Mouse (Mus musculus): ENCODE measurements at regions not wholly inside any gene's neighbourhood (a gene's known extent, or its start where the extent isn't known, plus 50 kb on each side); places are given as distances from the start of the nearest gene placed in this dataset.

- 43% methylated on average over 6 of the region's 6 CpGs for WGBS
- no peaks in the 10 kb centered on the region for H3K36me3 ChIP-seq
- H3K4me2 ChIP-seq = no peak overlapping the region
- peaks cover 29% of the 10 kb centered on the region for H3K4me1 ChIP-seq (replicated peaks)
- H3K27me3 ChIP-seq = no peaks in the 10 kb centered on the region
- peak overlapping the region; percentile 56 for H3K27ac ChIP-seq
- no peak; the same call in 1 of the 2 replicates for ATAC-seq (ENCODE audit: insufficient number of reproducible peaks, insufficient read depth, low FRiP score, low TSS enrichment, low read depth)
- H3K9ac ChIP-seq (replicated peaks) = no peak overlapping the region
- no peak overlapping the region for H3K4me3 ChIP-seq (replicated peaks)
- no peaks in the 10 kb centered on the region for H3K9me3 ChIP-seq
Observed at GRCm38 (mm10) chr11:24361998-24362687, 284.3 kb downstream of the Bcl11a start.

DNA sequence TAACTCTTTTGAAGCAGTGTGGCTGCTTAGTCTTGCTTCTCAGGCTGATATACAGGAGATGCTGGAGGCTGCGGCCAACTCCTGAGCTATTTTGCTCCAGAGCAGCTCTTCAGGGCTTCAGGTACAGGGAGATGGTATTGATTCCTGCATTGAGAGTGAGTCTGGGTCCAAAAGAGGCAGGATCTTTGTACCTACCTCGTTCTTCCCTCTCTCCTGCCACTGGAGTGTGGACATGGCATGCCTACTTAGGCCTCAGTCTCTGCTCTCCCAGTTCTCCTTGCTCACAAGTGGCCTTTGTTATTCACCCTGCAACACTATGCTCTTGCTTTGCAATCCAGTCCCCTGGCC lies 284.8 kb downstream of the Bcl11a start:
- Histone ChIP-seq H3K27me3 (no peaks in the 10 kb centered on the region), H3K27ac (peak overlapping the region; percentile 56; the same call in 1 of the 2 replicates), H3K4me2 (no peak overlapping the region), H3K9ac (replicated peaks) (no peak overlapping the region), H3K9me3 (no peaks in the 10 kb centered on the region), H3K36me3 (no peaks in the 10 kb centered on the region), H3K4me1 (replicated peaks) (peaks cover 29% of the 10 kb centered on the region), H3K4me3 (replicated peaks) (no peak overlapping the region)
- ATAC-seq (ENCODE audit: insufficient number of reproducible peaks, insufficient read depth, low FRiP score, low TSS enrichment, low read depth) = no peak
- WGBS = 50% methylated on average over 2 of the region's 2 CpGs

GRCm38 (mm10) chr11:24363418-24364364 lies 285.8 kb downstream of the Bcl11a start:
- peak overlapping the region; percentile 41; the same call in 1 of the 2 replicates for H3K27ac ChIP-seq
- peak; percentile 60 for ATAC-seq (ENCODE audit: insufficient number of reproducible peaks, insufficient read depth, low FRiP score, low TSS enrichment, low read depth)
- no peak overlapping the region for H3K9ac ChIP-seq (replicated peaks)

GRCm38 (mm10) chr11:24370198-24370860 lies 292.5 kb downstream of the Bcl11a start:
- ATAC-seq (ENCODE audit: insufficient number of reproducible peaks, insufficient read depth, low FRiP score, low TSS enrichment, low read depth) = peak; percentile 84; the same call in 1 of the 2 replicates
- no peaks in the 10 kb centered on the region for H3K9me3 ChIP-seq
- H3K27ac ChIP-seq = peak overlapping the region; percentile 77
- H3K27me3 ChIP-seq = peaks cover 3% of the 10 kb centered on the region; the same call in 1 of the 2 replicates
- H3K4me1 ChIP-seq (replicated peaks) = peaks cover 37% of the 10 kb centered on the region
- 0 out of 2 replicates have a peak overlapping the region, but pooled peaks have one; percentile 13 for H3K4me3 ChIP-seq (replicated peaks)
- H3K9ac ChIP-seq (replicated peaks) = 0 out of 2 replicates have a peak overlapping the region, but pooled peaks have one; percentile 12
- WGBS = 6% methylated on average over 15 of the region's 15 CpGs
- peak overlapping the region; percentile 41 for H3K4me2 ChIP-seq
- H3K36me3 ChIP-seq = no peaks in the 10 kb centered on the region

More at GRCm38 (mm10) chr11:24363418-24364364, 285.8 kb downstream of the Bcl11a start:
- Histone ChIP-seq H3K4me1 (replicated peaks) (peaks cover 29% of the 10 kb centered on the region), H3K9me3 (no peaks in the 10 kb centered on the region), H3K4me3 (replicated peaks) (no peak overlapping the region), H3K4me2 (no peak overlapping the region), H3K36me3 (no peaks in the 10 kb centered on the region), H3K27me3 (no peaks in the 10 kb centered on the region)
- WGBS = 40% methylated on average over 9 of the region's 9 CpGs

GRCm38 (mm10) chr11:24370861-24371686 lies 293.2 kb downstream of the Bcl11a start:
- Histone ChIP-seq H3K27me3 (peaks cover 3% of the 10 kb centered on the region; the same call in 1 of the 2 replicates), H3K4me2 (peak overlapping the region; percentile 41), H3K4me1 (replicated peaks) (peaks cover 37% of the 10 kb centered on the region), H3K27ac (peak overlapping the region; percentile 77), H3K36me3 (no peaks in the 10 kb centered on the region), H3K4me3 (replicated peaks) (0 out of 2 replicates have a peak overlapping the region, but pooled peaks have one; percentile 13), H3K9ac (replicated peaks) (0 out of 2 replicates have a peak overlapping the region, but pooled peaks have one; percentile 12), H3K9me3 (no peaks in the 10 kb centered on the region)
- WGBS = 33% methylated on average over 10 of the region's 10 CpGs
- ATAC-seq (ENCODE audit: insufficient number of reproducible peaks, insufficient read depth, low FRiP score, low TSS enrichment, low read depth) = no peak

- Histone ChIP-seq H3K9ac (replicated peaks) (no peak overlapping the region), H3K9me3 (no peaks in the 10 kb centered on the region), H3K36me3 (no peaks in the 10 kb centered on the region), H3K4me2 (no peak overlapping the region), H3K27me3 (peaks cover 3% of the 10 kb centered on the region; the same call in 1 of the 2 replicates), H3K4me3 (replicated peaks) (no peak overlapping the region), H3K4me1 (replicated peaks) (peaks cover 37% of the 10 kb centered on the region), H3K27ac (no peak overlapping the region)
- 24% methylated on average over 5 of the region's 5 CpGs for WGBS
- ATAC-seq (ENCODE audit: insufficient number of reproducible peaks, insufficient read depth, low FRiP score, low TSS enrichment, low read depth) = no peak
Observed at GRCm38 (mm10) chr11:24371687-24371950, 293.8 kb downstream of the Bcl11a start.

- peaks cover 37% of the 10 kb centered on the region for H3K4me1 ChIP-seq (replicated peaks)
- no peaks in the 10 kb centered on the region for H3K36me3 ChIP-seq
- H3K4me2 ChIP-seq = no peak overlapping the region
- no peak overlapping the region for H3K27ac ChIP-seq
- no peak overlapping the region for H3K4me3 ChIP-seq (replicated peaks)
- no peak overlapping the region for H3K9ac ChIP-seq (replicated peaks)
- 25% methylated on average over 8 of the region's 8 CpGs for WGBS
- peaks cover 3% of the 10 kb centered on the region; the same call in 1 of the 2 replicates for H3K27me3 ChIP-seq
- no peak for ATAC-seq (ENCODE audit: insufficient number of reproducible peaks, insufficient read depth, low FRiP score, low TSS enrichment, low read depth)
- H3K9me3 ChIP-seq = no peaks in the 10 kb centered on the region
Observed at GRCm38 (mm10) chr11:24371963-24372362, 294.1 kb downstream of the Bcl11a start.

DNA sequence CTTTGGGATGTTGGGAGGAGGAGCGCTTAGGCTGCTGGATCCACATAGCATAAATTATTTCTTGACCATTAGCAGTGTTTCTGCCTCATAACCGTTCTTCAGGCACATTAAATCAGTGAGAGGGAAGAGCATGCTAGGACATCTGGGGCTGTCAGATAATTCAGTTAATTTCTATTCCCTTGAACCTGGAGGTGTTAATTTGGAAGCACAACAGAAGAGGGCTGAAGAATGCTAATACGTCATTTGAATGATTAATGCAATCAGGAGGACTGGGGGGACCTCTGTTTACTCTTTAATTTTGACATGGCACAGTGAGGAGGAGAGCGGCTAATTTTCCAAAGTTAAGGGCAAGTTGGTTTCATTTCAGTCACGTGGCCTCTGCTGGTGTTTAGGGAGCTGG lies 294.8 kb downstream of the Bcl11a start:
- Histone ChIP-seq H3K36me3 (no peaks in the 10 kb centered on the region), H3K4me2 (no peak overlapping the region), H3K9me3 (no peaks in the 10 kb centered on the region), H3K27me3 (peaks cover 3% of the 10 kb centered on the region; the same call in 1 of the 2 replicates), H3K27ac (no peak overlapping the region), H3K9ac (replicated peaks) (no peak overlapping the region), H3K4me3 (replicated peaks) (no peak overlapping the region), H3K4me1 (replicated peaks) (peaks cover 37% of the 10 kb centered on the region)
- 45% methylated on average over 5 of the region's 5 CpGs for WGBS
- ATAC-seq (ENCODE audit: insufficient number of reproducible peaks, insufficient read depth, low FRiP score, low TSS enrichment, low read depth) = no peak

DNA sequence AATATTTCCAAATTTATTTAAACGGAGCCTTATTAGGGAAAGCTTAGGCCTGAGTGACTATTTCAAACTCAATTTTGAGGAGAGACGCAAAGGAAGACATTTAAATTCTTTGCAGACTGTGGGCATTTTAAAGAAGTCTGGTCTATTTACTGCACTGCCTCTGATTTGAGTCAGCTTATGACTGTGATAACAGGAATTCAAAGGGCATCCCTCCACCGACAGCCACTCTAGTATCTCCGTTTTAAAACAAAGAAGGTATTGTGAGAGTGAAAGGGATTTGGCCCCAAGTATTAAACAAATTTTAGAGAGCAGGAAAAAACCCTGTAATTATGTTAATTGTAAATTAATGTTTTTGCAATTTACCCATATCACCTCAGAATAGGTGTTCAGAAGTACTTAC lies 295.4 kb downstream of the Bcl11a start:
- H3K4me2 ChIP-seq = no peak overlapping the region
- no peak overlapping the region for H3K4me3 ChIP-seq (replicated peaks)
- ATAC-seq (ENCODE audit: insufficient number of reproducible peaks, insufficient read depth, low FRiP score, low TSS enrichment, low read depth) = no peak
- H3K27me3 ChIP-seq = peaks cover 3% of the 10 kb centered on the region; the same call in 1 of the 2 replicates
- H3K9ac ChIP-seq (replicated peaks) = no peak overlapping the region
- H3K4me1 ChIP-seq (replicated peaks) = peaks cover 37% of the 10 kb centered on the region
- no peaks in the 10 kb centered on the region for H3K9me3 ChIP-seq
- H3K27ac ChIP-seq = no peak overlapping the region
- no peaks in the 10 kb centered on the region for H3K36me3 ChIP-seq
- WGBS = 63% methylated on average over 4 of the region's 4 CpGs

- H3K4me3 ChIP-seq (replicated peaks) = no peak overlapping the region
- H3K27ac ChIP-seq = no peak overlapping the region
- ATAC-seq (ENCODE audit: insufficient number of reproducible peaks, insufficient read depth, low FRiP score, low TSS enrichment, low read depth) = no peak
- no peak overlapping the region for H3K4me2 ChIP-seq
- H3K27me3 ChIP-seq = no peaks in the 10 kb centered on the region
- peaks cover 5% of the 10 kb centered on the region for H3K4me1 ChIP-seq (replicated peaks)
- 62% methylated on average over 2 of the region's 2 CpGs for WGBS
- no peak overlapping the region for H3K9ac ChIP-seq (replicated peaks)
- no peaks in the 10 kb centered on the region for H3K9me3 ChIP-seq
- no peaks in the 10 kb centered on the region for H3K36me3 ChIP-seq
Observed at GRCm38 (mm10) chr11:24377530-24377929, 299.7 kb downstream of the Bcl11a start.
